Mouse (Mus musculus): ENCODE results near the gene Vwa7. TPM values are rescaled to one million over a fixed set of nuclear protein-coding genes. Genes with fewer than 3 reads are reported as not detected.
A peak's percentile ranks its signal among the peaks of the same experiment; 100 is the strongest.
"Not testable (repeated sequence)": the region's sequence is repeated elsewhere in the genome, so short reads cannot be mapped to it uniquely, and the experiment has no call there.

Vwa7 gene
- total RNA-seq (2021) = under 1 TPM; 0.53 to 0.59 TPM
- long read RNA-seq, experiment 1, full-length matches to known transcripts = 1 of 3 reads
- long read RNA-seq, experiment 1, partial matches to known transcripts = 1 of 3 reads
- long read RNA-seq, experiment 1, other reads (novel, unspliced or antisense) = 1 of 3 reads
- long read RNA-seq, experiment 2 = 0 reads

GRCm38 (mm10) chr17:35016376-35016775 is at the start of gene Vwa7:
Gene Vwa7, plus strand, starts transcription at chr17:35016579.
- peak; percentile 67 to 77 for DNase-seq

- peak in 1 of 2 experiments; percentile 39 for DNase-seq
Measured at GRCm38 (mm10) chr17:34969822-34970221, 46.6 kb upstream of the Vwa7 start, which contains the start of gene Gm20481. Gene Gm20481, plus strand, starts transcription at chr17:34969912.

GRCm38 (mm10) chr17:34970850-34971249 is 45.5 kb upstream of the Vwa7 start:
- DNase-seq = not testable (repeated sequence)

GRCm38 (mm10) chr17:34971694-34972068 is 44.7 kb upstream of the Vwa7 start:
- DNase-seq = not testable (repeated sequence)

- peak; percentile 83 to 86 for DNase-seq
Measured at GRCm38 (mm10) chr17:34972069-34972749, 44.2 kb upstream of the Vwa7 start, which contains the start of the genes Hspa1a and Hspa1l. Gene Hspa1a, minus strand, starts transcription at chr17:34972156. Gene Hspa1l, plus strand, starts transcription at chr17:34972703.

- peak; percentile 59 to 74 for DNase-seq
Measured at GRCm38 (mm10) chr17:34975581-34976492, 40.5 kb upstream of the Vwa7 start.

GRCm38 (mm10) chr17:34977000-34977399 is 39.4 kb upstream of the Vwa7 start:
- no peak for DNase-seq

GRCm38 (mm10) chr17:34978239-34978638 is 38.1 kb upstream of the Vwa7 start:
- DNase-seq = no peak

- DNase-seq = no peak
Measured at GRCm38 (mm10) chr17:34979631-34980030, 36.7 kb upstream of the Vwa7 start.

GRCm38 (mm10) chr17:34980655-34981054 is 35.7 kb upstream of the Vwa7 start:
- peak in 1 of 2 experiments; percentile 50 for DNase-seq

- peak; percentile 93 to 95 for DNase-seq
Measured at GRCm38 (mm10) chr17:34981690-34982180, 34.6 kb upstream of the Vwa7 start, which contains the start of gene Lsm2. Gene Lsm2, plus strand, starts transcription at chr17:34981862.

- DNase-seq = no peak
Measured at GRCm38 (mm10) chr17:34982328-34982727, 34.1 kb upstream of the Vwa7 start.

- DNase-seq = no peak
Measured at GRCm38 (mm10) chr17:34984218-34984617, 32.2 kb upstream of the Vwa7 start.

GRCm38 (mm10) chr17:34994751-34995150 is 21.6 kb upstream of the Vwa7 start:
- DNase-seq = no peak

GRCm38 (mm10) chr17:34995192-34995591 is 21.2 kb upstream of the Vwa7 start:
- not testable (repeated sequence) for DNase-seq

GRCm38 (mm10) chr17:34995927-34996326 is 20.5 kb upstream of the Vwa7 start:
- DNase-seq = not testable (repeated sequence)

GRCm38 (mm10) chr17:34996411-34997141 is 19.8 kb upstream of the Vwa7 start:
- no peak for DNase-seq

GRCm38 (mm10) chr17:34997142-34997483 is 19.3 kb upstream of the Vwa7 start:
- no peak for DNase-seq

- no peak for DNase-seq
Measured at GRCm38 (mm10) chr17:34998526-34999430, 17.6 kb upstream of the Vwa7 start.

Data from adrenal gland, postnatal 36 days (tissue).